Mouse (Mus musculus) bone marrow, adult 2 months (tissue): ENCODE measurements around the gene Gm15127. TPM values are rescaled to one million over a fixed set of nuclear protein-coding genes. Genes with fewer than 3 reads are reported as not detected.
"Not testable (repeated sequence)": the region's sequence is repeated elsewhere in the genome, so short reads cannot be mapped to it uniquely, and the experiment has no call there.

Experiments
- H3K27ac ChIP-seq: fragments of 200-500 bp; 2 replicates; pipeline ENCODE4 v1.5.1; 2012; ENCODE audit warnings: low read depth, mild to moderate bottlenecking, control low read depth, inconsistent platforms, low read length; ENCODE audit not compliant: control insufficient read depth, poor library complexity, insufficient read depth
- H3K4me1 ChIP-seq: fragments of 200-500 bp; 2 replicates; pipeline ENCODE4 v1.6.1; 2011; ENCODE audit warnings: low read length; ENCODE audit not compliant: control insufficient read depth, insufficient read depth
- H3K4me3 ChIP-seq: fragments of 200-500 bp; replicated peaks from 2 replicates; pipeline ENCODE3; 2011; ENCODE audit warnings: mild to moderate bottlenecking, low read depth, low read length, control low read depth; ENCODE audit not compliant: control insufficient read depth
- WGBS: fragments of 180-500 bp; shearing (Covaris S2); methylation state at CpG from one replicate; pipeline ENCODE4 v1.1.7; 2018; 5-methylcytosine and 5-hydroxymethylcytosine counted together
- polyA plus RNA-seq: library from polyadenylated mRNA; stranded (reverse); fragments of >200 nt; gene quantifications from 2 replicates; pipeline ENCODE4 v1.2.4, GENCODE M21; 2011; ENCODE audit warnings: low replicate concordance; ENCODE audit not compliant: missing spikeins, insufficient read depth, insufficient read length

Gene Gm15127
- not detected in 2 replicates for polyA plus RNA-seq

DNA sequence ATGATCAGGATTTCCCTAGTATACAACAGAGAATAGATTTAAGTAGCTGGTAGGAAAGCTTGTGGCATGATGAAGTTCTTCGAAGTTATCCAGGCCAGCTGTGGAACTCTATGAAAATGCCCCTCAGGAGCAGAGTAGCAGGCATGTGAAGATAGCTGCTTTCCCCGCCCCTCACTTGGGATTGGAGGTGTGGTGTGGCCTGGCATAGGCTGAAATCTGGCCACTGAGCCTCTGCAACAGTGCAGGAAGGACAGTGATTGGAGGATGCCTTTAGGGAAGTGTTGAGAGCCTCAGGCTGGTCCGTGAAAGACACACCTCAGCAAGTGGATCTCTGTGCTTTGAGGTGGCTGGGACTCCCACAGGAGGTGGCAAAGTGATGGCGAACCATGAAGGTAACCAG is at the start of gene Gm15127:
Gene Gm15127, plus strand, starts transcription at position 301 of the 400 bp plus-strand sequence.
- not testable (repeated sequence) for H3K27ac ChIP-seq, H3K4me3 ChIP-seq, H3K4me1 ChIP-seq
- 70% methylated on average over 3 of the region's 4 CpGs for WGBS

DNA sequence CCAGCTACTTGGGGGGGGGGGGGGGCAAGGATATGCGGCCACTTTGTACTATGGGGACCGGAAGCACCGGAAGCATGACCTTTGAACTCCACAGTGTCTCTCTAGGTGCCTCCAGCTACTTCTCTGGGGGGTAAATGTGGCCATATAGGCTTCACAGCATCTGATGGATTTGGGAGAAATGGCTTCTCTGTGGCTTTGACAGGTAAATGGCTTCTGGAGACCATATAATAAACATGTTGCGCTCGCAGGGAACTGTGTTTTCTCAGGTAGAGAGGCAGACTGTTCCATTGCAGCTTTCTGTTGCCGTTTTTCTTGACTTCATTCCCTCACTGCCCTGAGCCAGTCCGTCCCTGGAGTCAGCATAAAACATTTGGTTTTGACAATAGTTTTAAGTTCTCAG is 48.3 kb upstream of the Gm15127 start, which contains the start of gene Gm8334:
Gene Gm8334, minus strand, starts transcription at position 101 of the 400 bp plus-strand sequence.
- not testable (repeated sequence) for H3K4me3 ChIP-seq, H3K4me1 ChIP-seq, H3K27ac ChIP-seq
- 85% methylated on average over 4 of the region's 7 CpGs for WGBS

DNA sequence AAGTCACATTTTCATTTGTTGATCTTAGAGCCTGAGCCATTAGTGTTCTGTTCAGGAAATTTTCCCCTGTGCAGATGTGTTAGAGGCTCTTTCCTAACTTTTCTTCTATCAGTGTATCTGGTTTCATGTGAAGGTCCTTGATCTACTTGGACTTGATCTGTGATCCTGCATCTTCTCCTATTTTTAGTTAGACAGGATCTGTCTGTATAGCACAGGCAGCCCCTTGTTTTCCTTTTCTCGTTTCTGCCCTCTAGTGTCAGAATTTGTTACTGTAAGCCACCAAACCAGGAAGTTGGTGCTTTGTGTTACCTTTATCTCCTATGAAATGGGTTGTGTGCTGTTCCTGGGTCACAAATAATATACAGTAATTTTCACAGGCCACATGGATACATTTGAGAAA is 12.9 kb downstream of the Gm15127 start:
- H3K4me3 ChIP-seq, H3K4me1 ChIP-seq, H3K27ac ChIP-seq: not testable (repeated sequence)
- 36% methylated on average over 1 of the region's 1 CpGs for WGBS

Other genes starting within 250 kb of the Gm15127 start
- not detected in 2 replicates for gene Gm15114, start 174.6 kb upstream of the Gm15127 start, polyA plus RNA-seq
- gene Gm8334, start 48.4 kb upstream of the Gm15127 start, polyA plus RNA-seq: not detected in 2 replicates
- gene Luzp4, start 194.0 kb downstream of the Gm15127 start, polyA plus RNA-seq: not detected in 2 replicates